Mouse (Mus musculus) heart, embryonic 15.5 days (tissue): ENCODE measurements around the gene Mtmr12. TPM values are rescaled to one million over a fixed set of nuclear protein-coding genes. Genes with fewer than 3 reads are reported as not detected.

Source experiments
- ATAC-seq: fragments of 200-750 bp; cut with Nextera tagmentation; replicated peaks from 2 replicates; pipeline ENCODE4 v1.8.0; 2017; ENCODE audit warnings: low read depth, moderate TSS enrichment; ENCODE audit not compliant: insufficient number of reproducible peaks, insufficient read depth, low FRiP score
- H3K27ac ChIP-seq: fragments of 300-500 bp; sonication (generic); 2 replicates; pipeline ENCODE4 v1.5.1; 2015; ENCODE audit warnings: mild to moderate bottlenecking, inconsistent platforms
- H3K27me3 ChIP-seq: fragments of 300-500 bp; sonication (generic); 2 replicates; pipeline ENCODE4 v1.6.1; 2015; ENCODE audit warnings: inconsistent platforms
- H3K36me3 ChIP-seq: fragments of 300-500 bp; sonication (generic); 2 replicates; pipeline ENCODE4 v1.6.1; 2015; ENCODE audit warnings: mild to moderate bottlenecking, inconsistent platforms
- H3K4me1 ChIP-seq: fragments of 300-500 bp; sonication (generic); replicated peaks from 2 replicates; pipeline ENCODE4 v1.6.1; 2015; ENCODE audit warnings: inconsistent platforms
- H3K4me2 ChIP-seq: fragments of 300-500 bp; sonication (generic); 2 replicates; pipeline ENCODE4 v1.6.1; 2015; ENCODE audit warnings: inconsistent platforms, mild to moderate bottlenecking, moderate library complexity
- H3K4me3 ChIP-seq: fragments of 300-500 bp; sonication (generic); 2 replicates; pipeline ENCODE4 v1.5.1; 2015; ENCODE audit warnings: mild to moderate bottlenecking, inconsistent platforms
- H3K9ac ChIP-seq: fragments of 300-500 bp; sonication (generic); 2 replicates; pipeline ENCODE4 v1.6.1; 2015; ENCODE audit warnings: mild to moderate bottlenecking, inconsistent platforms
- H3K9me3 ChIP-seq: fragments of 300-500 bp; sonication (generic); replicated peaks from 2 replicates; pipeline ENCODE4 v1.6.1; 2016; ENCODE audit warnings: inconsistent platforms
- WGBS: fragments of 180-500 bp; shearing (Covaris S2); methylation state at CpG from one replicate; pipeline ENCODE4 v1.1.7; 2015; ENCODE audit warnings: mixed read lengths; 5-methylcytosine and 5-hydroxymethylcytosine counted together
- polyA plus RNA-seq: library from polyadenylated mRNA; unstranded; fragments of >200 nt; fragmentation: Nextera tagmentation; extraction: Ambion mirVana; gene quantifications from 2 replicates; pipeline ENCODE4 v1.2.1, GENCODE M21; 2015

The Mtmr12 gene
- polyA plus RNA-seq, 1 experiment from 2014 or later = 9.5 TPM

DNA sequence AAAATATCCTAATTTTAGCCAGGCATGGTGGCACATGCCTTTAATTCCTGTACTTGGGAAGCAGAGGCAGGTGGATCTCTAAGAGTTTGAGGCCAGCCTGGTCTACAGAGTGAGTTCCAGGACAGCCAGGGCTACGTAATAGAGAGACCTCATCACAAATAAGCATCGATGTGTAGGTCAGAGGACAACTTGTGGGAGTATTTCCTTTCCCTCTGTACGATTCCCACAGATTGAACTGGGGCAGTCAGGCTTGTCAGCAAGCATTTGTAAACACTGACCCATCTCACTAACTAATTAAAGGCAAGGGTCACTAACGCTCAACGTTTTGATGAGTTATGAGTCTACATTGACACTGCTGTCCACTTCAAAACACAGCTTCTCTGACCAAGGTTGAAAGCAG is 109.8 kb downstream of the Mtmr12 start:
- no peaks in the 10 kb centered on the region for H3K36me3 ChIP-seq
- 76% methylated on average over 5 of the region's 5 CpGs for WGBS
- no peak overlapping the region for H3K4me3 ChIP-seq
- no peak overlapping the region for H3K4me2 ChIP-seq
- no peaks in the 10 kb centered on the region for H3K9me3 ChIP-seq
- H3K9ac ChIP-seq = no peak overlapping the region
- H3K27me3 ChIP-seq = no peaks in the 10 kb centered on the region
- ATAC-seq = no peak
- no peak overlapping the region for H3K27ac ChIP-seq
- H3K4me1 ChIP-seq = no peaks in the 10 kb centered on the region

DNA sequence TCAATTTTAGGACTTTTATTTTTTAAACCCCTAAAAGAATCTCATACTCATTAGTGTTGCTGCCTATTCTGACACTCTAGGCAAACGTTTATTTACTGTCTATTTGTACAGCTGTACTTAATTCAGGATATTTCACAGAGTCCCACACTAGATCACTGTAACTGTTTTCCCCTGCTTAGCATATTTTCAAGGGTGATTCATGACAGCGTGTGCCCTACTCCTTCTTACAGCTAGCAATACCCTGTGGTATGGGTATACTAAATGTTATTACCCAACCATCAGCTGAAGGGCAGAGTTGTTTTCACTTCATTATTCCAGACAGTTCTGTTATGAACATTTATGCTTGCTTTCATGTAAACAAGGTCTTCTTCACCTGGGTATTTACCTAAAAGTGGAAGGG is 111.2 kb downstream of the Mtmr12 start:
- 58% methylated on average over 2 of the region's 2 CpGs for WGBS
- Histone ChIP-seq H3K27me3 (no peaks in the 10 kb centered on the region), H3K36me3 (no peaks in the 10 kb centered on the region), H3K4me2 (no peak overlapping the region), H3K27ac (no peak overlapping the region), H3K9me3 (no peaks in the 10 kb centered on the region), H3K4me1 (peaks cover 9% of the 10 kb centered on the region), H3K9ac (no peak overlapping the region), H3K4me3 (no peak overlapping the region)
- ATAC-seq = no peak

DNA sequence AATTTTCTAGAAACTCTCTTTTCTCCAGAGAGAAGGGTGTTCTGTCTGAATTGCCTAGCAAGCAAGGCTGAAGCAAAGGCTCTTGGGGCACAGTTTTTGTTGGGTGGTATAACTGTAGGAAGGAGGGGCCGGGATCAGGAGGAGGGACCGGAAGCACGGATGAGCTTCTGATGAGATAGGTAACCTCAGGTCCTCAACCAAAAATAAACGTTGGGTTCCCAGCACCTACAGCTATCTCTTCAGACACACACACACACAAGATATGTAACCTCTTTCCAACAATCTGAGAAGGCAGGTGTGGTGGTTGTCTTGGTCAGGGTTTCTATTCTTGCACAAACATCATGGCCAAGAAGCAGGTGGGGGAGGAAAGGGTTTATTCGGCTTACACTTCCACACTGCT is 112.5 kb downstream of the Mtmr12 start:
- no peak overlapping the region for H3K4me2 ChIP-seq
- H3K36me3 ChIP-seq = no peaks in the 10 kb centered on the region
- no peak overlapping the region for H3K4me3 ChIP-seq
- no peak for ATAC-seq
- WGBS = 69% methylated on average over 5 of the region's 5 CpGs
- no peaks in the 10 kb centered on the region for H3K27me3 ChIP-seq
- H3K9me3 ChIP-seq = no peaks in the 10 kb centered on the region
- H3K4me1 ChIP-seq = peaks cover 9% of the 10 kb centered on the region
- H3K27ac ChIP-seq = no peak overlapping the region
- no peak overlapping the region for H3K9ac ChIP-seq

DNA sequence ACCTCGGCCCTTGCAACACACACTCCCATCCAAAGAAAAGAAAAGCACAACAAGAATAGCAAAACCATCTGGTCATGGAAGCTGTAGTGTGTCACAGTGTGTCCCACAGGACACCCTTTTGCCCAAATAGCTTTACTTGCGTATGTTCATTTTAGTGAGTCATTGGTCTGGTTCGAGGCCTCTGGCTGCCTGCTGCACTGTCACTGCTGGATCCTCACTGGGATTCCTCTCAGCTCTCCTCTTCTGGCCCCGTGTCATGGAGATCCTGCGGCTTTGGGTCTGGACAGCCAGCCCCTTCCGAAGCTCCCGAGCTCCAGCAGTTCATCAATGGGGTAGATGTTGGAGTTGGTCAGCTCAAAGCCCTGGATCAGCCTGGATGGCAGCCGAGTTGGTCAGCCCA is 113.6 kb downstream of the Mtmr12 start:
- Histone ChIP-seq H3K27ac (no peak overlapping the region), H3K4me2 (no peak overlapping the region), H3K9me3 (no peaks in the 10 kb centered on the region), H3K36me3 (no peaks in the 10 kb centered on the region), H3K9ac (no peak overlapping the region), H3K4me1 (peaks cover 12% of the 10 kb centered on the region), H3K27me3 (no peaks in the 10 kb centered on the region), H3K4me3 (no peak overlapping the region)
- no peak for ATAC-seq
- 72% methylated on average over 8 of the region's 8 CpGs for WGBS

DNA sequence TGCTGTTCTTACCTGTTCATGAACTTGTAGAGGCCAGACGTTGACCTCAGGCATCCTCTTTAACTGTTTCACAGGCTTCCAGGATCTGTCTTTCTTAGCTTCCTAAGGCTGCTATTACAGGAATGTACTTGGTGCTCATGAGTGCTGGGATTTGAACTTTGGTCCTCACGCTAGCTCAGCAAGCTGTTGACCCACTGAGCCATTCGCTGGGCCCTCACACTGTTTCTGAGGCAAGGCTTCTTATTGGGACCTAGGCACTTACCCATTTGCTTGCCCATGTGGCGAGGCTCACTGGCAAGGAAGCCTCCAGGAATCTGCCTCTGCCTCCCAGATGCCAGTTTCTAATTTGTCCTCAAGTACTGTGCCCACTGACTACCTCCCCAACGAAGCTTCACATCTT is 115.1 kb downstream of the Mtmr12 start:
- H3K9ac ChIP-seq = no peak overlapping the region
- H3K27me3 ChIP-seq = no peaks in the 10 kb centered on the region
- peaks cover 23% of the 10 kb centered on the region for H3K4me1 ChIP-seq
- WGBS = 43% methylated on average over 5 of the region's 5 CpGs
- H3K27ac ChIP-seq = no peak overlapping the region
- no peak for ATAC-seq
- peak overlapping the region; percentile 79 for H3K4me2 ChIP-seq
- peak overlapping the region; percentile 83; the same call in 1 of the 2 replicates for H3K4me3 ChIP-seq
- H3K9me3 ChIP-seq = no peaks in the 10 kb centered on the region
- no peaks in the 10 kb centered on the region for H3K36me3 ChIP-seq

DNA sequence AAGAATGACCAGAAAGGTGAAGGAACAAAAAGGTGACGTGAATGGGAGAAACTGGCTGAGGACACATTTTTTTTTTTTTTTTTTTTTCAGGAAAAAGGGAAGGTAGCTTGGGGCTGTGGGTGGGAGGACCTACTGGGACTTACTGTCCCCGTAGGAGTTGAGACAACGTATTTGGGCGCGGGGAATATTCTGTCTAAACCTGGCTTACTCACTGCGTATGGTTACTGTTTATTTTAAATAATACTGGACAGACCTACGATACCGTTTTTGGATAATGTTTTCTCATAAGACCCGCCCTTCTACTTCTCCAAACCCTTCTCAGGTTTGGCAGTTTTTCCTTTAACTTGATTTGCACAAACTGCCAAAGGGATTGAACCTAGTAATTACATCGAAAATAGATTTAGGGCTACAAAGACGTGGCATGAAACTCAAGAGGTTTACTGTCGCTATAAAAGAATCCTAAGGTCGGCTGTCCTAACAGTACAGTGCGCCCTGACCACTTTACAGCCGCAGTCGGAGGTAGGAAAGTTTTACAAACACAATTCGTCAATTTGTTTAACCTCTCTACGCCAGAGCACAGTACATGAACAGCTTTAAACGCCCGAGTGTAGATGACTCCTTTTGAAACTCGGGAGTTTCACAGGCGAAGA is 115.7 kb downstream of the Mtmr12 start:
- peak overlapping the region; percentile 95 for H3K9ac ChIP-seq
- ATAC-seq = no peak
- 0 out of 2 replicates have a peak, but pooled peaks cover 1% of the 10 kb centered on the region for H3K36me3 ChIP-seq
- peak overlapping the region; percentile 83 for H3K4me3 ChIP-seq
- H3K27me3 ChIP-seq = no peaks in the 10 kb centered on the region
- 3% methylated on average over 22 of the region's 22 CpGs for WGBS
- peak overlapping the region; percentile 95 for H3K27ac ChIP-seq
- peaks cover 26% of the 10 kb centered on the region for H3K4me1 ChIP-seq
- peak overlapping the region; percentile 79 for H3K4me2 ChIP-seq
- no peaks in the 10 kb centered on the region for H3K9me3 ChIP-seq

DNA sequence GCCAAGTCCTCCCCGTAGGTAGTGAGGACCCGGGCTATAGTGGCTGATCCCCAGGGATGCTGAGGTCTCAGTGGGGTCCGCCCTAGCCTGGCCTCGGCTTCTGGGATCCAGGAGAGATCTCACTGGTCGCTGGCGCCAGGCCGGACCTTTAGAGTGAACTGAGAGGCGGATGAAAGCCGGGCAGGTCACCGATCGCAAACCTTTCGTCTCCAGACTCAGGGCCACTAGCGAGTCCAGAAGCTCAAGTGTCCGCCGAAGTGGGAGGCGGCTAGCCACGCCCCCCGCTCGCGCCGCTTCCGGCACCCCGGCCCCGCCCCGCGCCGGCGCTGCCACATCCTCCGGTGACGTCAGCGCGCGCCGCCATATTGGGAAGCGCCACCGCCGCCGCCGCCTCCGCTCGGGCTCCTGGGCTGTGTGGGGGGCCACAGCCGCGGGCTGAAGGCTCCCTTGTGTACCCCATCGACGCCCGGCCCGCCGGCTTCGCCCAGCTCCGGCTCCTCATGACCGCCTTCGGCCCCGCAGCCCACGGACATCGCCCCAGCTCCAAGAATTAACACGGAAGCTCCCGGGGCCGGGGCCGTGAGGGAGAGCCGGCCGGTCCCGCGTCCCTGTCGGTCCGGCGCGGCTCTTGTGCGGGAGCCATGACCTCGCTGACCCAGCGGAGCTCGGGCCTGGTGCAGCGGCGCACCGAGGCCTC is 116.4 kb downstream of the Mtmr12 start, which contains the start of gene Golph3:
TSS of gene Golph3 (plus strand) at position 360 of the 697 bp plus-strand sequence.
- peak within 1 kb of the TSS; percentile 95 for H3K9ac ChIP-seq
- ATAC-seq = peak; percentile 94
- H3K4me1 ChIP-seq = peaks cover 31% of the 10 kb centered on the region
- H3K27me3 ChIP-seq = no peaks in the 10 kb centered on the region
- 0 out of 2 replicates have a peak, but pooled peaks cover 6% of the 10 kb centered on the region for H3K36me3 ChIP-seq
- H3K9me3 ChIP-seq = no peaks in the 10 kb centered on the region
- H3K27ac ChIP-seq = peak within 1 kb of the TSS; percentile 95
- peak within 1 kb of the TSS; percentile 79 for H3K4me2 ChIP-seq
- WGBS = under 1% methylated on average over 73 of the region's 74 CpGs
- peak within 1 kb of the TSS; percentile 83 for H3K4me3 ChIP-seq

DNA sequence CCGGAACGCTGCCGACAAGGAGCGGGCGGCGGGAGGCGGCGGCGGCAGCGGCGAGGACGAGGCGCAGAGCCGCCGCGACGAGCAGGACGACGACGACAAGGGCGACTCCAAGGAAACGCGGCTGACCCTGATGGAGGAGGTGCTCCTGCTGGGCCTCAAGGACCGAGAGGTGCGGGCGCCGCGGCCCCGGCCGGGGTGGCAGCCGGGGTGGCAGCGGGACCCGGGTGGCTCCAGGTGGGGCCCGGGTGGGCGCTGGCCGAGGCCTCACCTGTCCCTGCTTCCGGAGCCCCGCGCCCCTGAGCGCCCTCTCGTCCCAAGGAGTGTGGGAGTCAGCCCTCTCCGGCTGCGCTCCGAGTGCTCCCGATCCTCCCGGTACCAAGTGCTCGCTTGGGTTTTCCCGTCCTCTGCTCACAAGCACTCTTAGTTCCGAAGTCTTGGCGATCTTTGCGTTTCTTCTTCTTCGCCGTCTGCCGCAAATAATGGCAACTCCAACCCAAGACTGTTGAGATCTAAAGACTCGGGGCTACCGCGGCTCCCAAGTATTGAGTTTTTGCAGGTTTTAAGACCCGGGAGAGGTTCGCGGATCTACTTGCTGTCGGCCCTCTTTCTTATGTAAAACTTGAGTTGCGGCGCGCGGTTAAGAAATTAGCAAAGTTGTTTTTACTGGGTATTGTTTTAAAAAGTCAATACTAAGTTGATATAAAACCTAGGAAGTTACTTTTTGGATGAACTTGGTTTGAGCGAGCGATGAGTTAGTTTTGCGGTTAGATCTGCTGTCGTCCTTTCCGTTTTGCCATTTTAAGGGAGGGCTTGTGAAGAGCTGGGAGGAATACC is 117.2 kb downstream of the Mtmr12 start, which contains the start of gene 1810049J17Rik:
TSS of gene 1810049J17Rik (minus strand) at position 112 of the 834 bp plus-strand sequence.
- Histone ChIP-seq H3K4me2 (peak within 1 kb of the TSS; percentile 79), H3K36me3 (0 out of 2 replicates have a peak, but pooled peaks cover 6% of the 10 kb centered on the region), H3K4me1 (peaks cover 33% of the 10 kb centered on the region), H3K27me3 (no peaks in the 10 kb centered on the region), H3K9me3 (no peaks in the 10 kb centered on the region), H3K27ac (peak within 1 kb of the TSS; percentile 95), H3K9ac (peak within 1 kb of the TSS; percentile 95), H3K4me3 (peak within 1 kb of the TSS; percentile 83)
- WGBS = under 1% methylated on average over 70 of the region's 70 CpGs
- ATAC-seq = peak; percentile 19

DNA sequence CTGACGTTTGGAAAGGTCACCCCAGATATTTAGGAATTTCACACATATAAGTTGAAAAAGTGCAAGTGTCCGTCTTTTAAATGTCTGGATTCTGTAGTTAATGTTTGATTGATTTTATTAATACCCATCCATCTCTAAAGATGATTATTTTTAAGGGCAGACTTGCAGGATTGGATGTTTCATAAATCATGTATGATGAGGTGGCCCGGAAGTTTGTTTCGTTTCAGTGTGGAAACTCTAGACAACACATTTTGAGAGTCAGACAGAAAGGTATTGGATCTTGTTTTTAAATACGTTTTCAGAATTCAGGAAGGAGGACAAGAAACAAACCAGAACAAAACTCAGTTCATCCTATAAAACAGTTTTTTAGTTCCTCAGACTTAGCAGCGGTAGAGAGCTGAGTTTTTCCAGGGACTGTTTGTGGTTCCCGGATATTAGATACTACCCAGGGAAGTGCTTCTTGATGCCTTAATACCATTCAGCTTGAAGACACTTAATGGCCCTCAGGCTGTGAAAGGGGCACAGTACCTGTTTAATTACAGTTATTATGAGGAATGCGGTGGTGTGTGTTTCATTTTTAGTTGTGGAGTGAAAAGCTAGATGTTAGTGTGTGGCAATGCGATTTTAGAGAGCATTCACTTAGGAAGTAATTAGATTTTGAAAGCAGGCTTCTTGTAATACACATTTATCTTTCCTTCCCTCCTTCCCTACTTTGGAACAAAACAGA is 118.0 kb downstream of the Mtmr12 start:
- 10% methylated on average over 9 of the region's 9 CpGs for WGBS
- peak overlapping the region; percentile 95 for H3K9ac ChIP-seq
- peaks cover 35% of the 10 kb centered on the region for H3K4me1 ChIP-seq
- no peaks in the 10 kb centered on the region for H3K27me3 ChIP-seq
- H3K9me3 ChIP-seq = no peaks in the 10 kb centered on the region
- no peak for ATAC-seq
- H3K4me3 ChIP-seq = peak overlapping the region; percentile 83
- peak overlapping the region; percentile 79 for H3K4me2 ChIP-seq
- H3K36me3 ChIP-seq = 0 out of 2 replicates have a peak, but pooled peaks cover 6% of the 10 kb centered on the region
- peak overlapping the region; percentile 95 for H3K27ac ChIP-seq
